Mouse (Mus musculus) cerebellum, adult 8-10 months (tissue): ENCODE results near the gene Smpdl3b.
"Not testable (repeated sequence)": the region's sequence is repeated elsewhere in the genome, so short reads cannot be mapped to it uniquely, and the experiment has no call there.

Experiments
- DNase-seq: peaks from one replicate; pipeline ENCODE4 v3.0.0; 2022

The Smpdl3b gene

GRCm38 (mm10) chr4:132778562-132779201, 21.6 kb upstream of the Smpdl3b start:
- DNase-seq, result no peak

- peak; percentile 27 for DNase-seq
Observed at GRCm38 (mm10) chr4:132776764-132777163, 19.7 kb upstream of the Smpdl3b start.

GRCm38 (mm10) chr4:132774905-132775304, 17.9 kb upstream of the Smpdl3b start:
- DNase-seq, result no peak

- no peak for DNase-seq
Observed at GRCm38 (mm10) chr4:132771776-132772175, 14.7 kb upstream of the Smpdl3b start.

- peak; percentile 99 for DNase-seq
Observed at GRCm38 (mm10) chr4:132767914-132768876, 11.1 kb upstream of the Smpdl3b start, which contains the start of gene Rpa2. TSS of gene Rpa2 (plus strand) at chr4:132768332.

GRCm38 (mm10) chr4:132763125-132763524, 6.1 kb upstream of the Smpdl3b start:
- not testable (repeated sequence) for DNase-seq

GRCm38 (mm10) chr4:132762602-132763001, 5.5 kb upstream of the Smpdl3b start:
- DNase-seq, result no peak

GRCm38 (mm10) chr4:132760296-132760695, 3.2 kb upstream of the Smpdl3b start:
- DNase-seq, result no peak

GRCm38 (mm10) chr4:132757633-132758351, 740 bp upstream of the Smpdl3b start:
- DNase-seq, result no peak

- DNase-seq, result no peak
Observed at GRCm38 (mm10) chr4:132752992-132753391, 4.1 kb downstream of the Smpdl3b start.

- DNase-seq, result no peak
Observed at GRCm38 (mm10) chr4:132749258-132749982, 7.6 kb downstream of the Smpdl3b start.

- DNase-seq, result no peak
Observed at GRCm38 (mm10) chr4:132748778-132749177, 8.3 kb downstream of the Smpdl3b start.

GRCm38 (mm10) chr4:132747664-132748259, 9.3 kb downstream of the Smpdl3b start:
- no peak for DNase-seq

- DNase-seq, result no peak
Observed at GRCm38 (mm10) chr4:132746911-132747517, 10.0 kb downstream of the Smpdl3b start.

GRCm38 (mm10) chr4:132743992-132744911, 12.8 kb downstream of the Smpdl3b start:
- no peak for DNase-seq

GRCm38 (mm10) chr4:132741491-132741890, 15.6 kb downstream of the Smpdl3b start:
- no peak for DNase-seq

GRCm38 (mm10) chr4:132737154-132737553, 19.9 kb downstream of the Smpdl3b start:
- not testable (repeated sequence) for DNase-seq

- DNase-seq, result no peak
Observed at GRCm38 (mm10) chr4:132735894-132736293, 21.2 kb downstream of the Smpdl3b start.

GRCm38 (mm10) chr4:132735389-132735788, 21.7 kb downstream of the Smpdl3b start:
- DNase-seq, result no peak

GRCm38 (mm10) chr4:132734766-132735165, 22.3 kb downstream of the Smpdl3b start:
- DNase-seq, result no peak
